In genomic region chr5:9352646-9353045, GRCm38 (mm10) we compare ENCODE assay signal across 21 mouse cellular contexts.
"Had no signal": no experiment of that assay in that cellular context is flagged by ENCODE, and none has a peak within 500 bp of the region (broad histone marks: within the 10 kb centered on the region; RNA-seq: fewer than 3 reads in every experiment).

No protein-coding gene starts in this region.

- H3K27ac ChIP-seq: kidney, postnatal 0 days; layer of hippocampus, adult 2 months; limb, embryonic 10.5 days; limb, embryonic 13.5 days; liver, embryonic 12.5 days; liver, embryonic 15.5 days; neural tube, embryonic 12.5 days; neural tube, embryonic 15.5 days; stomach, postnatal 0 days had no signal

- H3K4me3 ChIP-seq: layer of hippocampus, adult 2 months; limb, embryonic 10.5 days; limb, embryonic 13.5 days; liver, embryonic 12.5 days; liver, embryonic 15.5 days; neural tube, embryonic 12.5 days; neural tube, embryonic 15.5 days had no signal

- H3K4me2 ChIP-seq: limb, embryonic 13.5 days; liver, embryonic 12.5 days; liver, embryonic 15.5 days; neural tube, embryonic 12.5 days; neural tube, embryonic 15.5 days had no signal

- DNase-seq: kidney, adult 2 months; kidney, postnatal 25 days; layer of hippocampus, adult 9-11 months; liver; lung, adult 2 months; lung, postnatal 14 days; lung, postnatal 4 days; right cerebral cortex, adult 18-20 months; right cerebral cortex, postnatal 14 days; right cerebral cortex, postnatal 4 days; thymus, postnatal 25 days had no signal

- ATAC-seq: intestine, postnatal 0 days; liver, embryonic 12.5 days had no signal

- H3K9ac ChIP-seq: limb, embryonic 13.5 days; liver, embryonic 12.5 days; liver, embryonic 15.5 days; neural tube, embryonic 12.5 days; neural tube, embryonic 15.5 days had no signal

- H3K36me3 ChIP-seq: limb, embryonic 10.5 days; limb, embryonic 13.5 days; liver, embryonic 12.5 days; liver, embryonic 15.5 days; neural tube, embryonic 12.5 days; neural tube, embryonic 15.5 days had no signal

- H3K4me1 ChIP-seq: limb, embryonic 10.5 days; limb, embryonic 13.5 days; liver, embryonic 12.5 days; liver, embryonic 15.5 days; neural tube, embryonic 12.5 days had no signal

- H3K27me3 ChIP-seq: limb, embryonic 13.5 days; liver, embryonic 12.5 days; liver, embryonic 15.5 days; neural tube, embryonic 12.5 days; neural tube, embryonic 15.5 days had no signal

- H3K9me3 ChIP-seq: limb, embryonic 10.5 days; limb, embryonic 13.5 days; liver, embryonic 12.5 days; liver, embryonic 15.5 days; neural tube, embryonic 12.5 days; neural tube, embryonic 15.5 days had no signal
